Mouse (Mus musculus): ENCODE measurements around the gene Igfl3. TPM values are rescaled to one million over a fixed set of nuclear protein-coding genes. Genes with fewer than 3 reads are reported as not detected.

Igfl3 gene
- not detected in 2 replicates for polyA plus RNA-seq (2015; fragmentation: Nextera tagmentation; extraction: Ambion mirVana)

DNA sequence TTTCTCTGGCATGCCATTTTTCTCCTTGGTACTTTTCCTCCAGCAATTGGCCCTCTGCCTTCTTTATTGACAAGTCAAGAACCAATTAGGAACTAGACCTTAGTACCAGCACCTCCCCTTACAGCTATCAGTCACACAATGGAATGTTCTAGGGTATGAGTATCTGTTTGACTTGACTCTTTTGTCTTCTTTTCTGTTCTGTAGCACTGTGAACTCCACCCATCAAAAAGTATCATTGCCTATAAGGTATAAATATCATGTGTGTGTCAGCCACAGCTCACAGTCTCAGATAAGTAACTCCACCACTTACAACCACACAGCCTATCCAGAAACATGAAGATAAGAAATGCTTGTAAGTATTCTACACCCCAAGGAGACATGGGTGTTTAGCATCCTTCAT is at the start of gene Igfl3:
Gene Igfl3, plus strand, starts transcription at position 301 of the 400 bp plus-strand sequence.

Other genes with a start within 250 kb of the Igfl3 start
- gene Ceacam11, start 204.4 kb upstream of the Igfl3 start, polyA plus RNA-seq (2015; fragmentation: Nextera tagmentation; extraction: Ambion mirVana): not detected in 2 replicates
- gene Ceacam13, start 166.6 kb upstream of the Igfl3 start, polyA plus RNA-seq (2015; fragmentation: Nextera tagmentation; extraction: Ambion mirVana): not detected in 2 replicates
- gene Ceacam12, start 110.6 kb upstream of the Igfl3 start, polyA plus RNA-seq (2015; fragmentation: Nextera tagmentation; extraction: Ambion mirVana): not detected in 2 replicates
- gene Mill1, start 68.9 kb downstream of the Igfl3 start, polyA plus RNA-seq (2015; fragmentation: Nextera tagmentation; extraction: Ambion mirVana): not detected in 2 replicates
- not detected in 2 replicates for gene Psg18, start 178.5 kb downstream of the Igfl3 start, polyA plus RNA-seq (2015; fragmentation: Nextera tagmentation; extraction: Ambion mirVana)

All from adrenal gland, postnatal 0 days (tissue).